Mouse (Mus musculus): ENCODE results near the gene Atp5d.

Gene Atp5d

DNA sequence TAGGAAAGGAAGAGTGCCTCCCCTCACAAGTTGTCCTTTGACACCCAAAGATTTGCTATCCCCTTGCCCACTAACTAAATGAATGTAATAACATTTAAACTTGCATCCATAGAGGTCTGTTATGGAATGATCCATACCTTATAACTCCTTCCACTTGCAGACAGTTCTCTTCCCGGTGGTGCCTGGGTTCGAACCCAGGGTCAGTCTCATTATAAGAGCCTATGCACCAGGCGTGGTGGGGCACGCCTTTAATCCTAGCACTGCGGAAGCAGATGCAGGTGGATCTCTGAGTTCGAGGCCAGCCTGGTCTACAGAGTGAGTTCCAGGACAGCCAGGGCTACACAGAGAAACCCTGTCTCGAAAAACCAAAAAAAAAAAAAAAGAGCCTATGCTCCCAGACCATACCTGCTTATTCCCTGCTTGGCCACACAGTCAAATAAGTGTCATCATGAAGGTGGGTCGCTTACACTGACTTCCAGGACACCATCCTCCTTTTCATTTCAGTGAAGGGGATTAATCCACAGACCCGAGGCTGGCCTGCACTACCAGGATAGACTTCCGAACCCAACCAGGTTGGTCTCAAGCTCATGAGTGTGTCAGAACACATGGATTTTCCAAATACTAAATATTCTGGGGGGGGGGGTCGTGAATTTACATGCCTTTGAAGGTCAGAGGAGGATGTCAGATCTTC lies 1.7 kb downstream of the Atp5d start:
- no peak for DNase-seq (ENCODE audit: low read depth, low spot score)

DNA sequence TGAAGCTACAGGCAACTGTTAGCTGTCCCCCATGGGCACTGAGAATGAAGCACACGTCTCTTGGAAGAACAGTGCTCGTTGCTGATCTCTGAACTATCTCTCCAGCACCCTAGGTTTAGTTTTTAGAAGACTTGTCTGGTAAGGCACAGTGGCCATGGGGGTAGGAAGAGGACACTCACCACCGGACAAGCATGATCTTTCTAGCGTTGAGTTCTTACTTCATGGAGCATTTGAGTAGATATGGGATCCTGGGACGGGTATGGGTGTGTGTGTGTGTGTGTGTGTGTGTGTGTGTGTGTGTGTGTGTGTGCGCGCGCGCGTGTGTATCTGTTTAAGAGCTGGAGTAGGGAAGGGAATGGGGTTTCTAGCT lies 2.2 kb downstream of the Atp5d start, which contains the start of gene Cbarp:
TSS of gene Cbarp (minus strand) at position 170 of the 370 bp plus-strand sequence.
- DNase-seq (ENCODE audit: low read depth, low spot score), result no peak

- DNase-seq (ENCODE audit: low read depth, low spot score), result peak; percentile 100
These were observed 2.8 kb downstream of the Atp5d start for GRCm38 (mm10) chr10:80141243-80141642.

DNA sequence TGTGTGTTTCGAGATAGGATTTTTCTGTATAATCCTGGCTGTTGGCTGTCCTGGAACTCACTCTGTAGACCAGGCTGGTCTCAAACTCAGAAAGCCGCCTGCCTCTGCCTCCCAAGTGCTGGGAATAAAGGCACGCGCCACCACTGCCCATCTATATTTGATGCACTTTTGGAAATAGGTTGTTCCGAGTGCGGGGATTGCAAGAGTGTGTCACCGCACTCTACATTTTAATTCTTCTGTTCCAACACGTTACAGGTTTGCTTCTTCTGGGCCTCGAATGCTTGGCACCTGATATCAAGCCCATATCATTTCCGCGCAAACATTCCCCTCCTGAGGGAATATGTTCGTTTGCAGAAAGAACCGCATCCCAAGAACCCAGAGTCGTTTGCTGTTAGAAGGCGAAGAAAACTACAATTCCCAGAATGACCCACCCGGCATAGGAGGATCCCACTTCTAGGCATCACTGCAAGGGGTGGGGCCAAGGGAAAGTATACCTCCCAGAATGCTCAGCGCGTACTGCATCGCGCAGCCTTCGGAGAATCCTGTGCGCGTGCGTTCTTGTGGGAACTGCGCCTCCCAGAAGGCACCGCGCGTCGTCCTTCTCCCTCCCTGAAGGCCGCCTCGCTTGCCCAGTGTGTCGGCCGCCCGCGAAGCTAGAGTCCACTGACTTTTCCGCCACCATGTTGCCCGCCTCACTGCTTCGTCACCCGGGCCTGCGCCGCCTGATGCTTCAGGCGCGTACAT lies 3.5 kb downstream of the Atp5d start:
- peak; percentile 97 for DNase-seq (ENCODE audit: low read depth, low spot score)

GRCm38 (mm10) chr10:80142530-80142925 lies 4.1 kb downstream of the Atp5d start:
- DNase-seq (ENCODE audit: low read depth, low spot score), result no peak

- DNase-seq (ENCODE audit: low read depth, low spot score), result no peak
These were observed 5.2 kb downstream of the Atp5d start for GRCm38 (mm10) chr10:80143664-80144063.

DNA sequence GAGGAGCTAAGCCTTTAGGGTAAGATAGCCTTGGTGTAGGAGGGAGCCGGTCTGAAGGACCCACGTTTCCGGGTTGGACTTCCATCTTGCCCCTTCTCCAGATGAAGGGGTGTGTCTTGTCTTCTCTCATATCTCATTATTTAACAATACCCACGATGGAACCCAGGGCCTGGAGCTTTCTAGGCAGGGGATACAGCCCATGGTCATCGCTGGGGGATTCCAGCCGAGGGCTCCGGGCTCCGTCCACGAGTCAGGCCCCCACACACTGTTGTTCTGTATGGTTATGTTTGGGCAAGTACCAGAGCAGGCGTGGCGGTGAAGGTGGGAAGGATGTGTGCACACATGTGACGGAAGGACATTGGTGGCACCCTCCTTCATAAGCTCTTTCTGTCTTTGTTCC lies 5.7 kb downstream of the Atp5d start:
- DNase-seq (ENCODE audit: low read depth, low spot score), result no peak

GRCm38 (mm10) chr10:80144864-80145838 lies 6.7 kb downstream of the Atp5d start:
- DNase-seq (ENCODE audit: low read depth, low spot score), result peak; percentile 75

DNA sequence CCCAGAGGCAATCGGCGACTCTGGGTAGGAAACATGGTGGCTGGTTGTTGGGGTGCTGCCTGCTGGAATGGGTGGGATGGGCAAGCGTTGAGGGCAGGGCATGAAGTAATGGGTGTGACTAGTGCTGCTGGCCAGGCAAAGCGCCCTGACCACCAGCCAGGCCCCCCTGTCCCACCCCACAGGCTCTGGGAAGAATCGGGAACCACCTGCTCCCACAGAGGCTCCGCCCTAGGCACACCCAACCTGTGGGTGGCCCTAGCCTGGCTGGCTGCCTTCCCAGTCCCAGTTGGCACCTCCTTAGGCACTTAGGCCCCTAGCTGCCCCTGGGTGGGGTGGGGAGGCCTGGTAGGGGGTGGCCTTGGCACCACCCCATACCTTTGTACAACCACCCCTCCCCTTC lies 7.5 kb downstream of the Atp5d start:
- no peak for DNase-seq (ENCODE audit: low read depth, low spot score)

DNA sequence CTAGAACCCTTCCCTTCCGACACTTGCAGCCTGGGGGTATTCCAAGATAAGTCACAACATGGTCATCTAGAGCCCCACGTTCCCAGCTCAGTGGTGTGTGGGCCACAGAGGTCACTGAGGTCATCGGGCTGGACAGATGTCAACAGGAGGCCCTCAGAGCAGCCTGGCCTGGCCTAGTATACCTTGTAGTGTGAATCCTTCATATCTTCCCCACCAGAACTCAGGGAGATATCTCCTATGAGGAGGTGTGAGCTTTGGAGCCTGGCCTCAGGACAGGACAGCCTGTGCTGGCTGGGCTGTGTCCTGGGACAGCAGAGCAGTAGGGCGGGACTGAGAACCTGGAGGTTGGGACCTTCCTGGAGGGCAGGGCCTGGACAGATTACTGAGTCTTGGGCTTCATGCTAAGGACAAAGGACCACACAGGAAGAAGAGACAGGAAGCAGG lies 8.2 kb downstream of the Atp5d start:
- no peak for DNase-seq (ENCODE audit: low read depth, low spot score)

- DNase-seq (ENCODE audit: low read depth, low spot score), result no peak
These were observed 8.8 kb downstream of the Atp5d start for GRCm38 (mm10) chr10:80147146-80147718.

DNA sequence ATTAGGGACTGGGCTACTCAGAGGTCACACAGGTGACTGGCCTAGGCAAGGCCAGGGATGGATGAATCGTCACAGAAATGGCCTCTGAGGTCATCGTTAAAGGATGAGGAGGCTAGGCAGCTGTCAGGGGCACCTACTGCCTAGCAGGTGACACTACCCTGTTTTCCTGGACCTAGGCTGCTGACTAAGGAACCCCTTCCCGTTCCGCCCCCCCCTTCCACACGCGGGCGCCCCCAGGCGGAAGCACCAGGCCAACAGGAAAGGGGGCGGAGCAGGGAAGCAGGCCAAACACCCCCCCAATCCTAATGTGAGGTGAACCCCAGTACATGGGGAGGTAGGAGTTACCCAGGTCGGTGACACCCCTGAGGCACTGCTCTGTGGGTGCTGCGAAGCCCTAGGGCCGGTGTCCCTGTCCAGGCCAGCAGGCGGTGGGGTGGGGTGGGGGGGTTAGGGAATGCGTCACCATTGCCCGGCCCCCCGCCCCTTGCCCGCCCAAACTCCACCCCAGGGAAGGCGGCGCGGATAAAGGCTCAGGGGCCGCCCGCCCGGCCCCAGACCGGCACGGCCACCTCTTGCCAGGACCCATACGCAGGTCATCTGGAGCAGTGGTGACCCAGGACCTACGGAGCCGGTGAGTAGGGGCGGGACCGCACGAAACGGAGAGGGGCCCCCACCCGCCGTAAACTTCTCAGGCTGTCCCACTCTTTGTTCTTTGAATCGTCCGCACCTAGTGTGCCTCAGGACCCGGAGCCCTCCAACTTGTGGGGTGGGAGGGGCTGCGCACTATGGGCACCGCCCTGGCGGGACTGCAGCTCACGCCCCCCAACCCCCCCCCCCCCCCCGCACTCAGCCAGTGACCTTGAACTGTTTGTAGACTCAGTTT lies 9.5 kb downstream of the Atp5d start, which contains the start of gene Midn:
TSS of gene Midn (plus strand) at position 554 of the 883 bp plus-strand sequence.
- DNase-seq (ENCODE audit: low read depth, low spot score), result peak; percentile 84

GRCm38 (mm10) chr10:80148610-80149290 lies 10.3 kb downstream of the Atp5d start:
- DNase-seq (ENCODE audit: low read depth, low spot score), result peak; percentile 96

GRCm38 (mm10) chr10:80149291-80150225 lies 11.1 kb downstream of the Atp5d start:
- DNase-seq (ENCODE audit: low read depth, low spot score), result peak; percentile 99

DNA sequence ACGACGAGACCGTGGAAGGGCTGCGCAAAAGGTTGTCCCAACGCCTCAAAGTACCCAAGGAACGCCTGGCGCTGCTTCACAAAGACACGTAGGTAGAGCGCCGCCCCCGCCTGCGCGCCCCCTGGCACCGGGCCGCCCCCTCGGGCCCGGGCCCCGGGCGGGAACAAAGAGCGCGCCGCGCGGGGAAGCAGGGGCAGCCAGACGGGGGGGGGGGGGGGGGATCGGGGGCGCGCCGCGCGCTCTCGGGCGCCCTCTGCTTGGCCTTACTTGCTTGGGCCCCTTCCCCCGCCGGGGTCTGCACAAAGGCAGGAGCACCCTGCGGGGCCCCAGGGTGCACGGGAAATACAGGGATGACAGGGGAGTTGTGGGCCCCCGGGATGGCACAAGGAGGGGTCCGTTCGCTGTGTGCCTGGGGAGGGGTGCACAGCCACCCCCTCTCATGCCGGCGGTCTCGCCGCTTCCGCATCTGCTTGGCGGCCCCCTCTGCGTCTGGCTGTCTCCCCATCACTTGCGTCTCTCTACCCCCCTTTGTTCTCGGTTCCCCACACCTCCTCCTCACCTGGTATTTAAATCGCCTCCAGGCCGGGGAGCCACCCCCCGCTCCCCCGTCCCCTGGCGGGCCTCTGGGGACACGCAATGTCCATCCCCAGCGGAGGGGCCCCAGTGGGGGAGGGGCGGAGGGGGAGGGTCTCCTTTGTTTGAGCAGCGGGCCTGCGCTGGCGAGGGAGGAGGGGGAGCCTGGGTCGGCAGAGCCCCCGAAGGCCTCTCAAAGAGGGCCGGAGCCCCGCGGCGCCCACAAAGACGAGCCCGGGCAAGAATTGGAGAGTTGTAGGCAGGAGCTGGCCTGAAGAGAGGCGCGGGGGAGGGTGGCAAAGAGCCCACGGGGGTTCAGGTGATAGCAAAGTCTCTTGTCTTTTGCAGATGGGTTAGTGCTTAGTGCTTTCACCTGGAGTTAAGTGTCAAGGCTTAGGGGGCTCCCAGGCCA lies 12.1 kb downstream of the Atp5d start:
- peak; percentile 80 for DNase-seq (ENCODE audit: low read depth, low spot score)

DNA sequence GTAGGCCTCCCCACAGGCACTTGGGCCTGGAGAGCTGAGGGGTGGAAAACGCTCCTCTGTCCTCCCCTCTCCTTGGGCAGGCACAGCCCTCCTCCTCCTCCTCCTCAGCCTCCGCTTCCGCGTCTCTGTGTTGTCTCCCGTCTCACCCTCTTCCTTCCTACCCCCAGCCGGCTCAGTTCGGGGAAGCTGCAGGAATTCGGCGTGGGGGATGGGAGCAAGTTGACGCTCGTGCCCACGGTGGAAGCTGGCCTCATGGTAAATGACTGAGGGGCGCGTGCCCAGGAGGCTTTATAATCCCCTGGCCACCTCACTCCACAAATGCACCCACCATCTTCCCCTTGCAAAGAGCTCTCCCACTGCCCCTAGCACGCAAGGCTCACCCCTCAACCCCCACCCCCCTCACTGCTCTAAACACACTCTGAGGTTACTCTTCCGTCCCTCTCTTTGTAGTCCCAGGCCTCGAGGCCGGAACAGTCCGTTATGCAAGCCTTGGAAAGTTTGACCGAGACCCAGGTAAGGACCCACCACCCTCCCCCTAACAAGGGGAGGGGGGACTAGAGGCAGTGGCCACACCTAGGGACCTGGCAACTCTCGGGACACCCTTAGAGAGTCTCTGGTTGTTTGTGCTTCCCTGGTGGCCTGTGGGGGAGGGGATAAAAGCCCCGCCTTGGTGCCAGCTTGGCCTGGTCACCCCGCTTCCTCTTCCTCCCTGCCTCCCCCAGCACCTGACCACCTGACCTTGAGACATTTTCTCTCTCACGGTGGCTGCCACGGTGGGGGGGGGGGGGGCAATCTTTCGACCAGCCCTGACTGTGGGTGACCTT lies 13.0 kb downstream of the Atp5d start:
- DNase-seq (ENCODE audit: low read depth, low spot score), result peak; percentile 65
